Mouse (Mus musculus) cortical plate, adult 2 months (tissue): ENCODE data around the gene Unc119.

Source experiments
- CTCF ChIP-seq: fragments of 200-500 bp; IDR thresholded peaks from 2 replicates; pipeline ENCODE4 v1.5.1; 2011; ENCODE audit warnings: mild to moderate bottlenecking, control low read depth, low read length; ENCODE audit not compliant: insufficient read depth; ENCODE audit errors: extremely low read depth
- POLR2A ChIP-seq: fragments of 200-500 bp; IDR thresholded peaks from 2 replicates; pipeline ENCODE4 v1.6.1; 2011; ENCODE audit warnings: mild to moderate bottlenecking, low read length, control low read depth; ENCODE audit not compliant: insufficient read depth; ENCODE audit errors: extremely low read depth

- TF ChIP-seq CTCF: no peak
- TF ChIP-seq POLR2A: no peak
These were observed 32.3 kb upstream of the Unc119 start for GRCm38 (mm10) chr11:78310861-78311511.
